Mouse (Mus musculus): ENCODE results near the gene Fbxo30.

Fbxo30 gene

GRCm38 (mm10) chr10:11322316-11322715, 41.2 kb downstream of the Fbxo30 start:
- no peak for DNase-seq (ENCODE audit: low spot score)

GRCm38 (mm10) chr10:11323202-11323898, 42.2 kb downstream of the Fbxo30 start:
- no peak for DNase-seq (ENCODE audit: low spot score)

- no peak for DNase-seq (ENCODE audit: low spot score)
Measured at GRCm38 (mm10) chr10:11326526-11326925, 45.4 kb downstream of the Fbxo30 start.

- DNase-seq (ENCODE audit: low spot score), result peak; percentile 70
Measured at GRCm38 (mm10) chr10:11343205-11344141, 62.3 kb downstream of the Fbxo30 start, which contains the start of gene Epm2a. Epm2a (plus strand) TSS chr10:11343404.

GRCm38 (mm10) chr10:11344536-11345468, 63.7 kb downstream of the Fbxo30 start:
- peak; percentile 43 for DNase-seq (ENCODE audit: low spot score)
